Mouse (Mus musculus) B cell, adult (primary cell): ENCODE measurements around the gene Tubgcp5. TPM values are rescaled to one million over a fixed set of nuclear protein-coding genes. Genes with fewer than 3 reads are reported as not detected.

Experiments used
- total RNA-seq: library from RNA; stranded (reverse); gene quantifications from 4 replicates; pipeline ENCODE4 v1.2.4, GENCODE M21; 2023; ENCODE audit not compliant: inconsistent age

The Tubgcp5 gene
- 43.5 to 46.9 TPM (median 44.4 TPM) in 4 replicates for total RNA-seq

DNA sequence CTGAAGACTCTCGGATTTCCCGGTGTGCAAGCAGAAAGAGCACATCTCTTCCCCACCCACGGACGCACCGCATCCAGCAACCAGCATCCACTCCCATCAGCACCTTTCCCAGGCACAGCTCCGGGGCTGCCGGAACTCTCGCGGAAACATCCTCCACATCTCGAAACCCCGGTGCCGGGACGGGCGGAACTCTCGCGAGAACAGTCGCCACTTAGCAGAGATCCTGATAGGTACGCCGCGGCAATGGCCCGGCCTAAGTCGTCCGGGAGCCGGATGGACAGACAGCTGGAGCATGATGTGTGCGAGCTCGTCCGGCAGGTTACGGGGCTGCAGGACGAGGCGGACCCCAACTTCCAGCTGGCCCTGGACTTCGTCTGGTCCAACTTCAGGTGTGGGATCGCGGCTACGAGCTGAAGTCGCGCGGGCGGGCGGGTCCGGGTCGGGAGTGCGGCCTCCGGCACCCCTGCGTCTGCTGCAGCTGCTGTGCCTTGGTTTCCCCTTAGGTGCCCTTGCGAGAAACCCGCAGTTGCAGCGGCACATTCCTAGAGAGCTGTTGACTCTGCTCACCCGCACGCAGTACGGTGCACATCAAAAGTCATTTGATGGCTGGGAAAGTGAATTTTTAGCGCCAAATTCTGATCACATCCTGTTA, at the start of gene Tubgcp5:
Gene Tubgcp5 (plus strand): TSS at position 203 of the 652 bp plus-strand sequence.

DNA sequence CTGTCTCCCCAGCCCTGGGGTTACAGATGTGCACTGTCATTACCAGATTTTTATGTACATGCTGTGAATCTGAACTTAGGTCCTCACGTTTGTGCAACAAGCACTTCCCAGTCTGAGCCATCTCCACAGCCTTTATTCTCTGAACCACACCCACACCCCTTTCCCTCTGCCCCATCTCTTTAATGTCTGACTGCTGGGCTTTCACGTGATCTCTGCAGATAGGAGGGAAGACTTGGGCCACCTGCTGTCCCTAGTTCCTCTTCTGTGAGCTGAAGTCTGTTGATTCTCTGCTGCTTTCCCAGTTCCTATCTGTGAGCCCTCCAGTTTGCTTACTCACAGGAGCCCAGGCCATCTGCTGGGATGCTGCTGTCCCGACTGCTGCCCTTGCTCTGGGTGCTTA, 26.0 kb upstream of the Tubgcp5 start, which contains the start of gene Siglech:
Gene Siglech (plus strand): TSS at position 253 of the 400 bp plus-strand sequence.

DNA sequence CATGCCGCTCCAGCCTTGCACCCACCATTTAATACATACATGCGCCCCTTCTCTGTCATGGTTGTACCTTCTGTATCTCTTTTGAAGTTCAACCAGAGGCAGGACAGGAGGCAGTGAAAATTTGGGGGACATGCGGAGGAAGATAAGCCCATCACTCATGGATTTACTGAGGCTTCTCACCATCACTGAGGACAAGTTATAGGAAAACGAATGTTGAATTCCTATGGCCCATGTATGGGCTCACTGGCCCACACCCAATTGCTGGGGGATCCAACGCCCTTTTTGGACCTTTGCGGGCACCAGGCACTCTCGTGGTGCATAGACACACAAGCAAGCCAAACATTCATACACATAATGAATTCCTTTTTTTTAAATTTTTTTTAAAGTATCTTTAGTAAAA, 47.5 kb downstream of the Tubgcp5 start, which contains the start of gene Cyfip1:
Gene Cyfip1 (plus strand): TSS at position 301 of the 400 bp plus-strand sequence.

Other genes starting within 250 kb of the Tubgcp5 start
- gene Siglech, start 26.0 kb upstream of the Tubgcp5 start, total RNA-seq: 0.54 to 2.6 TPM (median 0.92 TPM) in 4 replicates
- 43.3 to 52.3 TPM (median 49.4 TPM) in 4 replicates for gene Cyfip1, start 47.6 kb downstream of the Tubgcp5 start, total RNA-seq
- 33.4 to 43.5 TPM (median 36.6 TPM) in 4 replicates for gene Nipa2, start 168.3 kb downstream of the Tubgcp5 start, total RNA-seq
- 0.16 to 0.36 TPM in 2 of 4 replicates, not detected in the others for gene Nipa1, start 225.8 kb downstream of the Tubgcp5 start, total RNA-seq